Mouse (Mus musculus): ENCODE results near the gene Ankrd40. TPM values are rescaled to one million over a fixed set of nuclear protein-coding genes. Genes with fewer than 3 reads are reported as not detected.

The Ankrd40 gene
- 102 TPM for polyA plus RNA-seq (2021)

DNA sequence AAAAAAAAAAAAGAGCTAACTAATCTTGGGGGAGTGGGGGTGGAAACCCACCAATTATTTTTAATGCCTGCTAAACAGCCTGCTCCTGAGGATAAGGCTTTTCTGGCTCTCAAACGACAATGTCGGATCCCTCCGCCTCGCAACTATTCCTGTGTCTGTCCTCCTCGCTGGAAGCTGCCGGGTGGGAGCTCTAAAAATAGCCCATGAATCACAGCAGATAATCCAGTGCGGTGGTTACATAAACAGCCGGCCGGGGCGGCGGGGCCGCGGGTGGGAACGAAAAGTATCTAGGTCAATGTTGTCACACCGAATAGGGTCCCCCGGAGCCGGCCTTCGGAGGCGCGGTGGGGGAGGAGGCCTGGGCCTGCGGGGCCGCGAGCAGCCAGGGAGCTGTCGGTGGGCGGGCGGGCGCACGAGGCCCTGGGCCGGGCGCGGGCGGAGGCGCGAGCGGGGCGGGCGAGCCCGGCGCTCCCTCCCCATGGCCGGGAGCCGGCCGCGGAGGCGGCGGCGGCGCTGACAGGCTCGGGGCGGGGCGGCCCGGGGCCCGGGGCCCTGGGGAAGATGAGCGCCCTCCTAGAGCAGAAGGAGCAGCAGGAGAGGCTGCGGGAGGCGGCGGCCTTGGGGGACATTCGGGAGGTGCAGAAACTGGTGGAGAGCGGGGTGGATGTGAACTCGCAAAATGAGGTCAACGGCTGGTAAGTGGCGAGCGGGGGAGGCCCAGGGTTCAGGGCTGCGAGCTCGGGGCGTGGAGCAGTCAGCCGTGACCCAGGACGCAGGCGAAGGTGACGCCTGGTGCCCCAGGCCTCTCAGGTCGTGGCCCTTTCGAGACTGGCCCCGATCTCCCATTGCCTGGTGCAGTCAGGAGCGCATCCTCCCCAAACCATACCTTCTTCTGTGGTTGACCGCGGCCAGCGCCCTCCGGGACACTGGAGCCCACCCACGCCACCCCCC is at the start of gene Ankrd40:
Gene Ankrd40, plus strand, starts transcription at position 309 of the 951 bp plus-strand sequence.
- ChIA-PET CTCF (interaction anchor here (1.1 to 7.6 kb wide), 4 partner anchors 12 to 220 kb away, joined by 3 to 56 read pairs (median 30); partner anchors contain the start of gene Spata20), POLR2A (interaction anchor here (0.7 to 1.6 kb wide), 6 partner anchors 9 to 153 kb away, joined by 3 to 5 read pairs (median 4); partner anchors contain the start of gene Tob1)
- TF ChIP-seq CTCF (IDR thresholded peaks at IDR 0.05): no peak
- in situ Hi-C loops (cut with MboI; ENCODE audit: low pct_unique_long_range_greater_than_20kb): no loop called here
- no peaks in the 10 kb centered on the region for H3K27me3 ChIP-seq
- peak; percentile 89 for DNase-seq (ENCODE audit: low read depth, low spot score)
- ATAC-seq: peak; percentile 75

GRCm38 (mm10) chr11:94281199-94282181 is 46.3 kb upstream of the Ankrd40 start, which contains the start of gene Gm21885:
Gene Gm21885, plus strand, starts transcription at chr11:94281873.
- no peak for TF ChIP-seq CTCF (IDR thresholded peaks at IDR 0.05)
- POLR2A ChIA-PET: interaction anchor here (0.7 to 1.1 kb wide), 2 partner anchors 13 to 69 kb away, joined by 6 read pairs; no protein-coding TSS in a partner anchor
- in situ Hi-C loops (cut with MboI; ENCODE audit: low pct_unique_long_range_greater_than_20kb): no loop called here
- CTCF ChIA-PET: interaction anchor here (0.6 kb wide), 1 partner anchor 18 kb away, joined by 3 read pairs; no protein-coding TSS in a partner anchor
- no peak for ATAC-seq
- no peaks in the 10 kb centered on the region for H3K27me3 ChIP-seq
- no peak for DNase-seq (ENCODE audit: low read depth, low spot score)

DNA sequence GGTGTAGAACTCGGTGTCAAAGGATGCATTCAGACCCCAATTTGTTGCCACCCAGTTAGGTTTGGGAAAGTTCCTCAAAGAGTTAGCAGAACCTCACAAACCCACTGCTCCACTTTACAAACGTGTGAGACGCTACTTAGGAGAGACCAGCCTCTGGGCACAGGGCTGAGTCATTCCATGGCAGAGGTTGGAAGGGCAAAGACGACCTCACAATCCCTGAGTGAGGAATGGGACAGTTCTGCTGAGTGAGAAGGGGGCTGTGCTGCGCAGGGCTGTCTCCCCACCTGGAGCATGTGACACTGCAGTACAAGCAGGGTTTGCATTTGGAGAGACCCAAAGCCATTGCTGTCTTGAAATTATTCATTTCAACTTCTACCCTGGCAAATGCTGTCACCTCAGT is 45.5 kb upstream of the Ankrd40 start:
- ChIA-PET POLR2A (interaction anchor here (0.7 to 1.1 kb wide), 2 partner anchors 14 to 70 kb away, joined by 6 read pairs; no protein-coding TSS in a partner anchor), CTCF (no interaction called here)
- no peak for TF ChIP-seq CTCF (IDR thresholded peaks at IDR 0.05)
- DNase-seq (ENCODE audit: low read depth, low spot score): no peak
- in situ Hi-C loops (cut with MboI; ENCODE audit: low pct_unique_long_range_greater_than_20kb): no loop called here
- no peaks in the 10 kb centered on the region for H3K27me3 ChIP-seq
- ATAC-seq: no peak

DNA sequence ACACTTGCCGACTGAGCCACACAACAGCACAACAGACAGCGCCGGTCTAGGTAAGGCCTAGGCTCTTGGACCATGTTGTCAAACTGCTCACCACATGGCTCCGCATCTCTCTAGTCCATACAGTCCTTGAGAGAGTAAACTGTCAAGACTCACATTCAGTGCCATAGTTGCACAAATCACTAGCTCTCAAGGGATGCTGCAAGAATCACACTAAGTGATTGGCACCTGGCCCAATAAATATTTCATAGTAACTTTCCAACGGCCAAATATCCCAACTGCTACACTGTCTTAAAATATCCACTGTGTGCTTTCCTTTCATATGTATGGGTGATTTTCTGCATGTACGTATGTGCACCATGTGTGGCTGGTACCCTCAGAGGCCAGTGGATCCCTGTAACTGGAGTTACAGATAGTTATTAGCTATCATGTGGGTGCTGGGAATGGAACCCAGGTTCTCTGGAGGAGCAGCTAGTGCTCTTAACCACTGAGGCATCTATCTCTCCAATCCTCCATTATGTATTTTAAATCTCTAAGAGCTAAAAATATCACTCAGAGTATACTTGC is 44.2 kb upstream of the Ankrd40 start:
- TF ChIP-seq CTCF (IDR thresholded peaks at IDR 0.05): no peak
- in situ Hi-C loops (cut with MboI; ENCODE audit: low pct_unique_long_range_greater_than_20kb): no loop called here
- POLR2A ChIA-PET: no interaction called here

DNA sequence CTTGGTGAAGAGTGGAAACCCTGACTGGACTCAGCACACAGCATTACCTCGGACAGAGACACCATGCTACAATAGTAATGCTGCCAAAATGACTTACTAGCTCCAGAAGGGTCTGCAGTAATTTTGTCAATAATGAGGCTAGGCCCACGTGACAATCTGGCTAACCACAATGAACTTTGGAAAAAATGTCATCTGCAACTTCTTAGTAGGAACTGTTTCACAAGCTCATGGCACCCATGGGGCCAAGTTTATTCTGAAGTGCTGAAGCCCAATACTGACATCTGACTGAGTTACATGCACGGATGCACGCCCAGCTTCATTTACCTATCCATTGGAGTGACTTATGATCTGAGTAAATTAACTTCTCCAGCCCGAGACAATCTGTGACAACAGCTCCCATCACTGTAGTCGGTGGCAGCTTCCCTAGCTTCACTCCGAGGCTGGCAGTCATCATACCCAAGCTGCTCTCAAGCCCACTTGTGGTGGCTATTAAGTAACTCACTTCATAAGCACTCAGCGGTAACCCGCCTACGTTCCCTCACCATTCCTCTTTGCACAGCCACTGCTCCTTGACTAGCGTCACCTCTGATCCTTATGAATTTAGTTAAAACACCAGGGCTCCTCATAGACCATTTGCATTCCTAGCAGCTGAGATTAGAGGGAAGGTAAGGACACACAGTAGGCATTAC is 41.8 kb upstream of the Ankrd40 start:
- ChIA-PET POLR2A (interaction anchor here (0.8 kb wide), 1 partner anchor 36 kb away, joined by 3 read pairs; the partner anchor contains the start of gene Luc7l3), CTCF (interaction anchor here (1.0 to 1.6 kb wide), 2 partner anchors 9 to 153 kb away, joined by 3 to 4 read pairs; no protein-coding TSS in a partner anchor)
- ATAC-seq (no peak), DNase-seq (ENCODE audit: low read depth, low spot score) (no peak)
- no peaks in the 10 kb centered on the region for H3K27me3 ChIP-seq
- in situ Hi-C loops (cut with MboI; ENCODE audit: low pct_unique_long_range_greater_than_20kb): no loop called here
- no peak for TF ChIP-seq CTCF (IDR thresholded peaks at IDR 0.05)

More for the DNA sequence above, 44.2 kb upstream of the Ankrd40 start:
- no peak for ATAC-seq
- H3K27me3 ChIP-seq: no peaks in the 10 kb centered on the region
- CTCF ChIA-PET: interaction anchor here (1.3 kb wide), 1 partner anchor 36 kb away, joined by 4 read pairs; no protein-coding TSS in a partner anchor
- DNase-seq (ENCODE audit: low read depth, low spot score): no peak

- DNase-seq (ENCODE audit: low read depth, low spot score) (no peak), ATAC-seq (no peak)
- CTCF ChIA-PET: interaction anchor here (1.0 to 1.6 kb wide), 2 partner anchors 10 to 154 kb away, joined by 3 to 4 read pairs; no protein-coding TSS in a partner anchor
- in situ Hi-C loops (cut with MboI; ENCODE audit: low pct_unique_long_range_greater_than_20kb): no loop called here
- TF ChIP-seq CTCF (IDR thresholded peaks at IDR 0.05): no peak
- H3K27me3 ChIP-seq: no peaks in the 10 kb centered on the region
- POLR2A ChIA-PET: no interaction called here
Observed at GRCm38 (mm10) chr11:94287105-94287504, 40.7 kb upstream of the Ankrd40 start.

DNA sequence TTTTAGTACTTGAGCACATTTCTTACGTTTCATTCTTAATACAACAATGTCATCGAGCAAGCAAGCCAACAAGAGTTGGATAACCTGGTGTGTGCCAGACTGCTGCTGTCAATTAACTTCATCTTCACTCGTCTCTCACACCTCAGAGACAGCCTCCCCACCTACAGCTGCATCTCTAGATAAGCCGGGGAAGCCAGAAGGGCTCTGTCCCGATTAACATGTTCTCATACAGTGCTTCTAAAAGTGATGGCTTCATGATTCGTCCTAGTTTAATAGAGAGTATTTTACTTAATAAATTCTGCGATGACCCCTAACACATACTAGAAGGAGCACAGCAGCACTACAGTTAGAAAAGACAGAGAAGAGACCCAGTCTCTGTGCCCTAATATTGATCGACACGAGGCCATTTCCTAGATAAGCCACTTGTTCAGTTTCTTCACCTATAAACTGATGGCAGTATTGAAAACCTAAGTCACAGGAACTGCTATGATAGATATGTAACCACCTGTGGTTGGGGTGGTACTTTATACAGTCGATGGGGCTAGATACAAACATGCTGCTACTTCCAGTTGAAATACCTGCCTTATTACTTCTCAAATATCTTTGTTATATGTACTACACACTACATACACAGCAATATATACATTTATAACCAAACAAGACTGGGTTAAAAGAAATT is 37.6 kb upstream of the Ankrd40 start:
- DNase-seq (ENCODE audit: low read depth, low spot score) (no peak), ATAC-seq (no peak)
- ChIA-PET CTCF (no interaction called here), POLR2A (no interaction called here)
- no peaks in the 10 kb centered on the region for H3K27me3 ChIP-seq
- no peak for TF ChIP-seq CTCF (IDR thresholded peaks at IDR 0.05)
- in situ Hi-C loops (cut with MboI; ENCODE audit: low pct_unique_long_range_greater_than_20kb): no loop called here

GRCm38 (mm10) chr11:94294996-94295845 is 32.6 kb upstream of the Ankrd40 start:
- no peaks in the 10 kb centered on the region for H3K27me3 ChIP-seq
- DNase-seq (ENCODE audit: low read depth, low spot score): no peak
- CTCF ChIA-PET: interaction anchor here (0.7 to 1.1 kb wide), 2 partner anchors 59 to 1115 kb away, joined by 3 to 5 read pairs; no protein-coding TSS in a partner anchor
- TF ChIP-seq CTCF (IDR thresholded peaks at IDR 0.05): no peak
- POLR2A ChIA-PET: no interaction called here
- no peak for ATAC-seq
- in situ Hi-C loops (cut with MboI; ENCODE audit: low pct_unique_long_range_greater_than_20kb): no loop called here

All from Patski (cell line).